Mouse (Mus musculus) hindbrain, embryonic 11.5 days (tissue): ENCODE measurements around the gene Mta2. TPM values are rescaled to one million over a fixed set of nuclear protein-coding genes. Genes with fewer than 3 reads are reported as not detected.

Experiments used
- ATAC-seq: fragments of 200-750 bp; cut with Nextera tagmentation; 2 replicates; pipeline ENCODE4 v1.8.0; 2017; ENCODE audit warnings: mild to moderate bottlenecking, moderate TSS enrichment, moderate library complexity; ENCODE audit not compliant: low FRiP score
- DNase-seq: peaks from one replicate; pipeline ENCODE4 v3.0.0-alpha.2; 2015; ENCODE audit warnings: low spot score
- H3K27ac ChIP-seq: fragments of 300-500 bp; sonication (generic); 2 replicates; pipeline ENCODE4 v1.5.1; 2014; ENCODE audit warnings: mild to moderate bottlenecking, low read depth, low read length
- H3K27me3 ChIP-seq: fragments of 300-500 bp; sonication (generic); 2 replicates; pipeline ENCODE4 v1.6.1; 2014; ENCODE audit warnings: mild to moderate bottlenecking, low read length, moderate library complexity, mixed read lengths; ENCODE audit not compliant: control insufficient read depth, insufficient read depth
- H3K36me3 ChIP-seq: fragments of 300-500 bp; sonication (generic); 2 replicates; pipeline ENCODE4 v1.6.1; 2014; ENCODE audit warnings: mild to moderate bottlenecking, low read length, moderate library complexity, mixed read lengths; ENCODE audit not compliant: control insufficient read depth, insufficient read depth
- H3K4me1 ChIP-seq: fragments of 300-500 bp; sonication (generic); replicated peaks from 2 replicates; pipeline ENCODE4 v1.6.1; 2014; ENCODE audit warnings: low read length, mixed read lengths; ENCODE audit not compliant: control insufficient read depth, insufficient read depth
- H3K4me2 ChIP-seq: fragments of 300-500 bp; sonication (generic); replicated peaks from 2 replicates; pipeline ENCODE4 v1.6.1; 2014; ENCODE audit warnings: mild to moderate bottlenecking, low read depth, low read length
- H3K4me3 ChIP-seq: fragments of 300-500 bp; sonication (generic); 2 replicates; pipeline ENCODE4 v1.5.1; 2014; ENCODE audit warnings: low read depth, low read length
- H3K9ac ChIP-seq: fragments of 300-500 bp; sonication (generic); 2 replicates; pipeline ENCODE4 v1.6.1; 2014; ENCODE audit warnings: low read depth, low read length
- H3K9me3 ChIP-seq: fragments of 300-500 bp; sonication (generic); 2 replicates; pipeline ENCODE4 v1.6.1; 2016; ENCODE audit warnings: low read length; ENCODE audit not compliant: control insufficient read depth
- WGBS: fragments of 180-500 bp; shearing (Covaris S2); extraction: QIAGEN DNeasy Blood & Tissue Kit; methylation state at CpG from one replicate; pipeline ENCODE4 v1.1.7; 2014; 5-methylcytosine and 5-hydroxymethylcytosine counted together
- polyA plus RNA-seq: library from polyadenylated mRNA; unstranded; fragments of >200 nt; fragmentation: Nextera tagmentation; extraction: Ambion mirVana; gene quantifications from 2 replicates; pipeline ENCODE4 v1.2.1, GENCODE M21; 2014

Gene Mta2
- polyA plus RNA-seq, 1 experiment from 2014 or later = 45.6 TPM

DNA sequence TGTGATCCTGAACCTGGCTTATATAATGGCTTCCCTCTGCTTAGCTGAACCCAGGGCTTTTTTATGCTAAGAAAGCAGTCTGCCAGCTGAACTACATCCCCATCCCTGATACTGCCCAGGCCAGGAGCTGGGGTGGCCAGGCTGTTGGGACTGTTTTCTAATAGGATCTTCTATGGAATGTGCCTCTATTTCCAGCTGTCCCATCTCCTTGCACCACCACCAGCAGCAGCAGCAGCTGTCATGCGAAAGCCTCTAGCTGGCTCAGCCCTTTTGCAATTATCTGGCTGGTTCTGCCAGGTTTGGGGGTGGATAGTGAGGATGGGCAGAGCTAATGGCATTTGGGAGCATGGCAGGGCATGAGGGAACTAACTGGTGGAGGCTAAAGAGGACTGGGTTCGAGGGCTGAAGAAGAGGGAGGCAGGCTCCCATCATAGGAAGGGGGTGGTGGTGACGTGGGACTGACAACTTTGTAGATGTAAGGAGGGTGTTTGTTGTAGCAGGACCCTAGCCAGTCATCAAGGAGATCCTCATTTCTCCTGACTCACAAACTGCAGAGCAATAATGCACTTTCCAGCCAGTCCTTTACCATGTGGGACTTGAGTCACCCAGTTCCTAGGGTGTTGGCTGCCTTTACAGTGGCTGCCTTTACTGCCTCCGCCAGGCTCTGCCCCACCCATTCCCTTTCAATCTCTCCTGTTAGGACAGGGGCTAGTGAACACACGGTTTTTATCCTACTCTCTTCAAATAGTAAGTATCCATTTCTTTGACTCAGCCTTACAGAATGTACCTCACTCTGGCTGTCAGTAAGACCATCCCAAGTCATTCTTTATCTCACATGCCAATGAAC, 40.9 kb downstream of the Mta2 start:
- H3K27ac ChIP-seq = no peak overlapping the region
- no peak overlapping the region for H3K4me3 ChIP-seq
- H3K9me3 ChIP-seq = no peaks in the 10 kb centered on the region
- H3K9ac ChIP-seq = no peak overlapping the region
- no peaks in the 10 kb centered on the region for H3K27me3 ChIP-seq
- 55% methylated on average over 5 of the region's 5 CpGs for WGBS
- peaks cover 6% of the 10 kb centered on the region; the same call in 1 of the 2 replicates for H3K4me1 ChIP-seq
- DNase-seq = no peak
- no peak for ATAC-seq
- peaks cover 9% of the 10 kb centered on the region for H3K36me3 ChIP-seq
- no peak overlapping the region for H3K4me2 ChIP-seq

GRCm38 (mm10) chr19:8983150-8983650, 41.5 kb downstream of the Mta2 start:
- Histone ChIP-seq H3K9me3 (no peaks in the 10 kb centered on the region), H3K4me3 (no peak overlapping the region), H3K36me3 (peaks cover 8% of the 10 kb centered on the region), H3K4me2 (no peak overlapping the region), H3K27me3 (peaks cover 4% of the 10 kb centered on the region), H3K4me1 (peaks cover 6% of the 10 kb centered on the region; the same call in 1 of the 2 replicates), H3K9ac (no peak overlapping the region), H3K27ac (no peak overlapping the region)
- ATAC-seq (no peak), DNase-seq (no peak)
- 55% methylated on average over 4 of the region's 4 CpGs for WGBS

- Histone ChIP-seq H3K9ac (no peak overlapping the region), H3K27ac (peak overlapping the region; percentile 63; the same call in 1 of the 2 replicates), H3K4me1 (peaks cover 13% of the 10 kb centered on the region; the same call in 1 of the 2 replicates), H3K9me3 (no peaks in the 10 kb centered on the region), H3K27me3 (peaks cover 13% of the 10 kb centered on the region), H3K36me3 (peaks cover 3% of the 10 kb centered on the region; the same call in 1 of the 2 replicates), H3K4me3 (no peak overlapping the region), H3K4me2 (no peak overlapping the region)
- 9% methylated on average over 7 of the region's 7 CpGs for whole genome bisulfite sequencing
- DNase-seq (peak; percentile 87), ATAC-seq (peak; percentile 83)
Observed at GRCm38 (mm10) chr19:8984255-8984868, 42.7 kb downstream of the Mta2 start.

DNA sequence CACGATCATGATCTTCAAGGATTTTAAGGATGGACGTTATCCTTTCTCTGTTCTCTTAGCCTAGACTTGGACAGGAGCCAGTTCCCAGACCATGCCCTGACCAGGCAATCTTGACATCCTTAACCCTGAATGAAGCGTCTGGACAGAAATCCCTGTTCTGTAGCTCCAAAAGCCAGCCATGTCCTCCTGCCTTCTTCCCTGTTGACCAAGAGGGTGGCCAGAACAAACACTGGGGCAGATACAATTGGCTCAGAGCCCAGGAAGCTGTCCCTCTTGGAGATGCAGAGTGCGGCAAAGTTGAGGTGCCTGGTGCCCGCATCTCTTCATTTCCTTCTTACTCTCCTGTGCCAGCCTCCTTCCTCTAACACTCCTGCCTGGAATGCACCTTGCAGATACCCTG, 44.2 kb downstream of the Mta2 start:
- DNase-seq (no peak), ATAC-seq (no peak)
- H3K27me3 ChIP-seq = peaks cover 21% of the 10 kb centered on the region
- no peak overlapping the region for H3K9ac ChIP-seq
- H3K4me2 ChIP-seq = no peak overlapping the region
- WGBS = 81% methylated on average over 5 of the region's 5 CpGs
- H3K4me1 ChIP-seq = peaks cover 19% of the 10 kb centered on the region
- H3K4me3 ChIP-seq = no peak overlapping the region
- H3K9me3 ChIP-seq = no peaks in the 10 kb centered on the region
- no peak overlapping the region for H3K27ac ChIP-seq
- H3K36me3 ChIP-seq = no peaks in the 10 kb centered on the region

GRCm38 (mm10) chr19:8987816-8988215, 46.1 kb downstream of the Mta2 start:
- peaks cover 21% of the 10 kb centered on the region for H3K27me3 ChIP-seq
- 57% methylated on average over 2 of the region's 2 CpGs for WGBS

GRCm38 (mm10) chr19:8988346-8989065, 46.8 kb downstream of the Mta2 start:
- H3K4me3 ChIP-seq = peak overlapping the region; percentile 54
- WGBS = 10% methylated on average over 15 of the region's 15 CpGs
- peak overlapping the region; percentile 94 for H3K4me2 ChIP-seq
- no peaks in the 10 kb centered on the region for H3K36me3 ChIP-seq
- peaks cover 21% of the 10 kb centered on the region for H3K27me3 ChIP-seq
- peaks cover 19% of the 10 kb centered on the region for H3K4me1 ChIP-seq
- no peaks in the 10 kb centered on the region for H3K9me3 ChIP-seq
- no peak overlapping the region for H3K27ac ChIP-seq
- ATAC-seq = no peak
- peak overlapping the region; percentile 58 for H3K9ac ChIP-seq
- DNase-seq = no peak

More at GRCm38 (mm10) chr19:8987816-8988215, 46.1 kb downstream of the Mta2 start:
- H3K4me3 ChIP-seq = no peak overlapping the region; the same call in 1 of the 2 replicates
- H3K9me3 ChIP-seq = no peaks in the 10 kb centered on the region
- no peak overlapping the region for H3K27ac ChIP-seq
- no peak overlapping the region for H3K9ac ChIP-seq
- DNase-seq (no peak), ATAC-seq (no peak)
- no peaks in the 10 kb centered on the region for H3K36me3 ChIP-seq
- H3K4me2 ChIP-seq = no peak overlapping the region
- H3K4me1 ChIP-seq = peaks cover 19% of the 10 kb centered on the region

- H3K27ac ChIP-seq = no peak within 1 kb of the TSS
- peak within 1 kb of the TSS; percentile 94 for H3K4me2 ChIP-seq
- H3K36me3 ChIP-seq = no peaks in the 10 kb centered on the region
- no peaks in the 10 kb centered on the region for H3K9me3 ChIP-seq
- peak within 1 kb of the TSS; percentile 54 for H3K4me3 ChIP-seq
- H3K27me3 ChIP-seq = peaks cover 21% of the 10 kb centered on the region
- H3K9ac ChIP-seq = peak within 1 kb of the TSS; percentile 58
- peaks cover 17% of the 10 kb centered on the region for H3K4me1 ChIP-seq
- under 1% methylated on average over 36 of the region's 42 CpGs for WGBS
- DNase-seq (no peak), ATAC-seq (peak; percentile 39)
Observed at GRCm38 (mm10) chr19:8989066-8989566, 47.4 kb downstream of the Mta2 start, which contains the start of gene Ahnak. Gene Ahnak (plus strand): TSS chr19:8989284.
